Comparison of ENCODE assay signal across 12 mouse cellular contexts in genomic region chr10:70901193-70901875, GRCm38 (mm10).
A peak's percentile ranks its signal among the peaks of the same experiment; 100 is the strongest.
DNase-seq lines count a peak whose midpoint lies in the region; ATAC-seq and TF ChIP-seq lines count a peak whose summit lies in the region.
"Had no signal": no experiment of that assay in that cellular context is flagged by ENCODE, and none has a peak within 500 bp of the region (broad histone marks: within the 10 kb centered on the region; RNA-seq: fewer than 3 reads in every experiment).

No protein-coding gene starts in this region.

- no peaks in the 10 kb centered on the region for H3K9me3 ChIP-seq in forebrain, embryonic 13.5 days (replicated peaks)
- no peaks in the 10 kb centered on the region for H3K9me3 ChIP-seq in forebrain, embryonic 11.5 days (ENCODE audit: control insufficient read depth, low read length)
- H3K9me3 ChIP-seq in forebrain, postnatal 0 days (ENCODE audit: low read length), result no peaks in the 10 kb centered on the region
- H3K9me3 ChIP-seq: embryonic facial prominence, embryonic 13.5 days had no signal

- intact Hi-C loops in heart, postnatal 14 days (cut with DNase I), result no loop called here

- H3K9ac ChIP-seq in forebrain, embryonic 13.5 days, result no peak overlapping the region
- H3K9ac ChIP-seq in forebrain, embryonic 11.5 days (ENCODE audit: low read length), result no peak overlapping the region
- no peak overlapping the region for H3K9ac ChIP-seq in forebrain, postnatal 0 days
- H3K9ac ChIP-seq: embryonic facial prominence, embryonic 13.5 days had no signal

- H3K27me3 ChIP-seq in forebrain, embryonic 13.5 days, result no peaks in the 10 kb centered on the region
- H3K27me3 ChIP-seq in forebrain, embryonic 11.5 days (ENCODE audit: control insufficient read depth, insufficient read depth, low read length), result no peaks in the 10 kb centered on the region
- H3K27me3 ChIP-seq in forebrain, postnatal 0 days (ENCODE audit: insufficient read depth, low read length), result no peaks in the 10 kb centered on the region
- H3K27me3 ChIP-seq: embryonic facial prominence, embryonic 13.5 days had no signal

- H3K4me1 ChIP-seq in forebrain, embryonic 13.5 days, result 0 out of 2 replicates have a peak, but pooled peaks cover 6% of the 10 kb centered on the region
- H3K4me1 ChIP-seq in forebrain, embryonic 11.5 days (replicated peaks; ENCODE audit: control insufficient read depth, insufficient read depth, low read length), result no peaks in the 10 kb centered on the region
- H3K4me1 ChIP-seq in forebrain, postnatal 0 days (ENCODE audit: insufficient read depth), result no peaks in the 10 kb centered on the region
- H3K4me1 ChIP-seq: embryonic facial prominence, embryonic 13.5 days had no signal

- DNase-seq in forebrain, embryonic 11.5 days (ENCODE audit: low spot score), result no peak
- DNase-seq in forebrain, postnatal 0 days, result peak; percentile 63
- peak; percentile 26 to 50 for DNase-seq in left cerebral cortex, adult 9 months (ENCODE audit: low spot score in 2 of 2)
- DNase-seq in right cerebral cortex, postnatal 10 days (ENCODE audit: low spot score in 2 of 2), result peak; percentile 47 to 70
- no peak for DNase-seq in ovary, adult 18-20 months (ENCODE audit: low spot score)
- DNase-seq in heart, postnatal 14 days, result no peak
- DNase-seq in thymus, adult 18-20 months, result no peak
- DNase-seq: gastrocnemius, postnatal 36 days; kidney, postnatal 10 days had no signal

- no peak overlapping the region for H3K27ac ChIP-seq in forebrain, embryonic 13.5 days
- no peak overlapping the region for H3K27ac ChIP-seq in forebrain, embryonic 11.5 days (ENCODE audit: low read depth, low read length)
- H3K27ac ChIP-seq in forebrain, postnatal 0 days (ENCODE audit: low read depth, low read length), result peak overlapping the region; percentile 24; the same call in 1 of the 2 replicates
- H3K27ac ChIP-seq: embryonic facial prominence, embryonic 13.5 days; macrophage had no signal

- no peak overlapping the region for H3K4me3 ChIP-seq in forebrain, embryonic 13.5 days
- no peak overlapping the region for H3K4me3 ChIP-seq in forebrain, embryonic 11.5 days (ENCODE audit: low read depth, low read length)
- no peak overlapping the region for H3K4me3 ChIP-seq in forebrain, postnatal 0 days (ENCODE audit: low read depth, low read length)
- H3K4me3 ChIP-seq: embryonic facial prominence, embryonic 13.5 days had no signal

- no peaks in the 10 kb centered on the region for H3K36me3 ChIP-seq in forebrain, embryonic 13.5 days (ENCODE audit: poor library complexity, severe bottlenecking)
- no peaks in the 10 kb centered on the region for H3K36me3 ChIP-seq in forebrain, embryonic 11.5 days (ENCODE audit: control insufficient read depth, insufficient read depth, low read length)
- H3K36me3 ChIP-seq in forebrain, postnatal 0 days (ENCODE audit: insufficient read depth), result no peaks in the 10 kb centered on the region
- H3K36me3 ChIP-seq: embryonic facial prominence, embryonic 13.5 days had no signal

- no peak overlapping the region for H3K4me2 ChIP-seq in forebrain, embryonic 13.5 days
- no peak overlapping the region for H3K4me2 ChIP-seq in forebrain, embryonic 11.5 days (ENCODE audit: low read depth, low read length, severe bottlenecking)
- no peak overlapping the region for H3K4me2 ChIP-seq in forebrain, postnatal 0 days (ENCODE audit: low read depth)
- H3K4me2 ChIP-seq: embryonic facial prominence, embryonic 13.5 days had no signal

- TF ChIP-seq CTCF in forebrain, postnatal 0 days (IDR thresholded peaks at IDR 0.05; ENCODE audit: low read depth), result no peak

- 63% methylated on average over 11 of the region's 11 CpGs for WGBS in forebrain, embryonic 13.5 days
- 74% methylated on average over 11 of the region's 11 CpGs for WGBS in forebrain, embryonic 11.5 days
- 60% methylated on average over 11 of the region's 11 CpGs for WGBS in forebrain, postnatal 0 days

- ATAC-seq in forebrain, embryonic 13.5 days, result peak; percentile 73; the same call in 1 of the 2 replicates
- no peak for ATAC-seq in forebrain, embryonic 11.5 days (replicated peaks; ENCODE audit: low FRiP score)
- ATAC-seq in forebrain, postnatal 0 days, result peak; percentile 88

Comparison
In these comparisons a context has a peak if more than half of its experiments do, and no peak if none do; other contexts are left out.
1. DNase-seq: peak in forebrain, postnatal 0 days (single experiment), left cerebral cortex, adult 9 months (2 of 2) and right cerebral cortex, postnatal 10 days (2 of 2); none in forebrain, embryonic 11.5 days (single experiment), ovary, adult 18-20 months (single experiment), heart, postnatal 14 days (0 of 2) and thymus, adult 18-20 months (0 of 2).